Comparison of ENCODE assay signal across 8 mouse cellular contexts in the genomic region with DNA sequence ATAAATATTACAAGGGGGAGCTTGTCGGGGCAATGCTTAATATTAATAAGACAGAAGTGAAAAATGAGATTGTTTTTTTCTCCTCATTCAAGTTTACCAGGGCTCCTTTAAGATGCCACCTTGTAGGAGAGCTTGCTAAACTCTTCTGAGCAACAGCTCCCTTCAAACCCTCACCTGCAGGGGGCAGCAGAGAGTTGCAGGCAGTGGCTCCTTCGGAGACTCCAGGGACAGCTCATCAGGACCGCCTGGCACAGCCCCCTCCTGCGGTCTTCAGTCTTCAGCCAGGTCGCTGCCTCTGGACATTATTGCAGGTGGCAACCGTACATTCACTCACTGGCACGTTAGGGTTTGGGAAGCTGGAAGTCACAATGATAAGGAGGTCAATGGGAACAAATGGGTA. TPM values are rescaled to one million over a fixed set of nuclear protein-coding genes. Genes with fewer than 3 reads are reported as not detected.
DNase-seq lines count a peak whose midpoint lies in the region; ATAC-seq lines count a peak whose summit lies in the region.

No protein-coding gene starts in this region.

- no peaks in the 10 kb centered on the region for H3K9me3 ChIP-seq in kidney, embryonic 15.5 days (replicated peaks)
- H3K9me3 ChIP-seq in embryonic facial prominence, embryonic 10.5 days, result no peaks in the 10 kb centered on the region
- H3K9me3 ChIP-seq in liver, embryonic 11.5 days (ENCODE audit: control insufficient read depth, low read length), result no peaks in the 10 kb centered on the region

- H3K27ac ChIP-seq in kidney, embryonic 15.5 days, result no peak overlapping the region
- H3K27ac ChIP-seq in embryonic facial prominence, embryonic 10.5 days (replicated peaks), result no peak overlapping the region
- no peak overlapping the region for H3K27ac ChIP-seq in liver, embryonic 11.5 days (ENCODE audit: low read depth, low read length)

- H3K4me2 ChIP-seq in kidney, embryonic 15.5 days, result no peak overlapping the region
- no peak overlapping the region for H3K4me2 ChIP-seq in liver, embryonic 11.5 days

- DNase-seq in kidney, adult 11 months, result peak; percentile 7
- peak; percentile 88 for DNase-seq in adrenal gland, postnatal 25 days
- DNase-seq in embryonic facial prominence, embryonic 10.5 days (ENCODE audit: low spot score), result peak; percentile 81
- DNase-seq in induced T-regulatory cell, adult 2 months (ENCODE audit: low read depth), result peak; percentile 72
- peak; percentile 66 for DNase-seq in liver, embryonic 11.5 days (ENCODE audit: low spot score)
- peak; percentile 83 for DNase-seq in retina, embryonic 14.5 days (ENCODE audit: low spot score)
- peak; percentile 97 for DNase-seq in thymus, postnatal 4 days

- H3K36me3 ChIP-seq in kidney, embryonic 15.5 days, result no peaks in the 10 kb centered on the region
- H3K36me3 ChIP-seq in embryonic facial prominence, embryonic 10.5 days (replicated peaks), result no peaks in the 10 kb centered on the region
- no peaks in the 10 kb centered on the region for H3K36me3 ChIP-seq in liver, embryonic 11.5 days (ENCODE audit: control insufficient read depth, insufficient read depth, low read length)

- no peak for ATAC-seq in kidney, embryonic 15.5 days (replicated peaks; ENCODE audit: low FRiP score)
- ATAC-seq in liver, embryonic 11.5 days (replicated peaks; ENCODE audit: low FRiP score), result no peak

- H3K4me1 ChIP-seq in kidney, embryonic 15.5 days, result peaks cover 12% of the 10 kb centered on the region; the same call in 1 of the 2 replicates
- peaks cover 22% of the 10 kb centered on the region for H3K4me1 ChIP-seq in embryonic facial prominence, embryonic 10.5 days
- H3K4me1 ChIP-seq in liver, embryonic 11.5 days (replicated peaks; ENCODE audit: control insufficient read depth, insufficient read depth, low read length), result no peaks in the 10 kb centered on the region

- H3K4me3 ChIP-seq in kidney, embryonic 15.5 days (replicated peaks), result no peak overlapping the region
- H3K4me3 ChIP-seq in embryonic facial prominence, embryonic 10.5 days, result no peak overlapping the region
- H3K4me3 ChIP-seq in liver, embryonic 11.5 days (ENCODE audit: low read depth, low read length), result no peak overlapping the region

- H3K27me3 ChIP-seq in kidney, embryonic 15.5 days, result no peaks in the 10 kb centered on the region
- H3K27me3 ChIP-seq in embryonic facial prominence, embryonic 10.5 days (replicated peaks; ENCODE audit: low read depth, poor library complexity, severe bottlenecking), result no peaks in the 10 kb centered on the region
- H3K27me3 ChIP-seq in liver, embryonic 11.5 days (replicated peaks; ENCODE audit: control insufficient read depth, insufficient read depth, low read length), result no peaks in the 10 kb centered on the region

- H3K9ac ChIP-seq in kidney, embryonic 15.5 days, result no peak overlapping the region
- no peak overlapping the region for H3K9ac ChIP-seq in liver, embryonic 11.5 days (ENCODE audit: low read depth, low read length)

- WGBS in kidney, embryonic 15.5 days, result 24% methylated on average over 7 of the region's 7 CpGs
- WGBS in embryonic facial prominence, embryonic 10.5 days, result 28% methylated on average over 7 of the region's 7 CpGs
- WGBS in liver, embryonic 11.5 days, result 23% methylated on average over 7 of the region's 7 CpGs

RNA-seq across cellular contexts. Expression of a gene that starts 18.9 kb away (rescaled TPM):
- 6.7 and 8.4 TPM in 2 replicates for polyA plus RNA-seq in kidney, embryonic 15.5 days (2015; fragmentation: Nextera tagmentation; extraction: Ambion mirVana)
- 15.8 and 24.3 TPM in 2 replicates for total RNA-seq in adrenal gland, postnatal 25 days (2021)
- 2.3 and 2.8 TPM in 2 replicates for polyA plus RNA-seq in embryonic facial prominence, embryonic 10.5 days (2016; fragmentation: Nextera tagmentation; extraction: Ambion mirVana)
- 2.2 and 3.8 TPM in 2 replicates for polyA plus RNA-seq in liver, embryonic 11.5 days (2014; fragmentation: Nextera tagmentation; extraction: Ambion mirVana)

Comparison
In these comparisons a context has a peak if more than half of its experiments do, and no peak if none do; other contexts are left out.
1. DNase-seq: peak in every context shown above with its lines; median percentile 97 in thymus, postnatal 4 days; 88 in adrenal gland, postnatal 25 days; 83 in retina, embryonic 14.5 days; 81 in embryonic facial prominence, embryonic 10.5 days; 72 in induced T-regulatory cell, adult 2 months; 66 in liver, embryonic 11.5 days; 7 in kidney, adult 11 months.